Mouse (Mus musculus): ENCODE results near the gene Tenm2. TPM values are rescaled to one million over a fixed set of nuclear protein-coding genes. Genes with fewer than 3 reads are reported as not detected.
A peak's percentile ranks its signal among the peaks of the same experiment; 100 is the strongest.

Gene Tenm2
- total RNA-seq, 4 experiments from 2014 or later: 0.35 to 0.77 (median 0.54) TPM

DNA sequence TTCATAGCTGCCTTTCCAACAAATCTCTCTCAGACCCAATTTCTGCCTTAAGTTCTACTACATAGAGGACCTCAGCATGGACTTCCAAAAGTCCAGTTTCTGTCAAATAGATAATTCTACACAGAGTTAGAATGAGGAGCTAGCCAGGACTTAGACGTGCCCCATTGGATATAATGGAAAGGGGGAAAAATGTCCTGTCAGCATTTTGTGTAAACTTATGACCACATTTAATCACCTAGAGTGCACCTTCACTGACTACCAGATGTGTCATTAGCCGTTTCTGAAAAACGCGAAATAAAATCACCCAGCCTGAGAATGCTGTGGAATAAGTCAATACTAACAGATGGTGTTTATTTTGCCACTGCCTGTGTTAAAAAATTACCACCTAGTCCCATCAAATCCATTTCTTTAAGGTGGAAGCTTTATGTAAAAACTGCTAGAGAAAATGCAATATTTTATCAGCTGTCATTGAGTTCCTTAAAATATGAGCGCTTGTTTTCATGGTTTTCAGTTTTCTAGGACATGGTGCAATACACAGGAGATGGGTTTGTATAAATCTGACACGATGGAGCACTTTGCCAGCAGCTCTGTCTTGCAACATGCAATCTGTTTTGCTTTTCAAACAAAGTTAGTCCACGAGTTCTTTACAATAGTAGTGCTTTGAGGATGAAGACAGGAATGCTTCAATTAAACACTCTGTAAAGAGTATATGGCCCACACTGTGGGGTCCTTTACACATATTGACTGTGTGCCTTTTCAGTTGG lies 674.8 kb downstream of the Tenm2 start:
- no peak for DNase-seq

DNA sequence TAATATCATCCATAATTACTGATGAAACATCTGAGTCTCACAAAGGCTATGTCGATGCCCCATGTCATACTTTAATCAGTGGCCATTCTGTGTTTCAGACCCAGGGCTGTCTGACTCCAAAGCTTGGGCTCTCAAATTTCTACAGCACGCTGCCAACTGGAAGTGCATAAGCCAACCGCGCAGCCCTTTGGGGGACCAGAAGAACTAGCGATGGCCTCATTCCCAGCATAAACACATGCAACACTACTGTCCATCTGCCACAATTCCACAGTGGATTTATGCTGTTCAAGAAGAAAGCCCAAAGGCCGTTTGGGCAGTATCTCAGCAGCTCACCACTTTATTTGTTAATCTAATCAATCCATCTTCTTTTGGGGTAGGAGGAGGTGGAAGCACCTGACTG lies 678.4 kb downstream of the Tenm2 start:
- DNase-seq: no peak

DNA sequence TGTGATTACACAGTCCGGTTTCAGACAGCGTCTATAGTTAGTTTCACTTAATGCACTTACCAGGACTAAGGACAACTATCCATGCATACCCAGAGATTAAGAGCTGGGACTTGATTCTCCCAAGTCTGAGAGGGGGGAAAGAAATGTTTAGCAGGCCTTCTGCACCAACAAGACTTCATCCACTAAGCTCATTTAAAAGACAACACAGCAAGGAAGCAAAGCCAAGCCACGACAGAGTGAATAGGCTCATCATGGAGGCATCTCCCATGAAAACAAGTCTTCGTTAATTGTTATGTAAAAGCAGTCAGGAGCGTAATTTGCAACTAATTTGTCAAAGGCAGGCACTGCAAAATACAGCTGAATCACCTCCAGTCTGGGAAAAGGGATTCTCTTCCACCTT lies 682.5 kb downstream of the Tenm2 start:
- no peak for DNase-seq

DNA sequence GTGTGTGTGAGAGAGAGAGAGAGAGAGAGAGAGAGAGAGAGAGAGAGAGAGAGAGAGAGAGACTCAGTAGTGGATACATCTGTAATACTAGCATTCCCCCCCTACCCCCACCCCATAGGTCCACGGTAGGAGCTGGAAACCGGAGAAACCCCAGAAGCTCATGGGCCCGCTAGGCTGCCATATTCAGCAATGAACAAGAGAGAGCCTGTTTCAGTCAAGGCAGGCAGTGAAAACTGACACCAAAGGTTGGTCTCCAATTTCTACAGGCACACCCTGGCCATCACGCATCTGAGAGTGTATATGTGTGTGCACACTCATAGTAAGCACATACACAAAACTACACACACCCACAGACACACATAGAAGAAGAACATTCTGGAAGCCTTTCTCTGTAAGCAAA lies 685.1 kb downstream of the Tenm2 start:
- no peak for DNase-seq

DNA sequence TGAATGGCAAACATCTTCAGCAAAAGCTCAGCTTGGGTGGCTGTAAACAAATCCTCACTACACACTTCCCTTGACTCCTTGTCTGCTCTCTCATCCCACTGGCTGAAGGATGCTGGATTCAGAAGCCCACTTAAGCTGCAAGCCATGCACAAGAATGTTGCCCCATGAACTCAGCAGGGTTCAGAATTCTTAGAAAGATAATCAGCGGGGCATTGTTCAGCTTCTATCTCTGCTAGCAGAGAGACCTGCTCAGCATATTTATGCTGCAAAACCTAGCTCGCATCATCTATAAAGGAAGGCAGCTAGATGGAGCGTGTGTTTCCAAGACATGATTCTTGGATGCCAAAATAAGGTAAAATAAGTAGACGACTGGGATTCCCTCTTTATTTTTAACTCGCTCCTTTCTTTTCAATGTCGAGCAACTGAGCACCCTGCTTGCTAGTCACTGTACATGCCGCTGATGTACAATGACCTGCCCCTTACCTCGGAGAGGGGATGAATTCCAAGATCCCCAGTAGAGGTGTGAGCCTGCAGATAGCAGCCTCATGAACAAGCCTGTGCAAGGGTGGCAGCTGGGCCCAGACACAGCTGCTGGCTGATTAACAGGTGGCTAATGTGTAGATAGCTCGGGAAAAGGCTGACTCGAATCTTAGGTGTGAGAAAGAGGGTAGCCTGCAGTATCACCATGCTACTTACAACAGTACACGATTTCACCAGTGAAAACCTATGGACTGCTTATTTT lies 686.2 kb downstream of the Tenm2 start:
- DNase-seq: no peak

DNA sequence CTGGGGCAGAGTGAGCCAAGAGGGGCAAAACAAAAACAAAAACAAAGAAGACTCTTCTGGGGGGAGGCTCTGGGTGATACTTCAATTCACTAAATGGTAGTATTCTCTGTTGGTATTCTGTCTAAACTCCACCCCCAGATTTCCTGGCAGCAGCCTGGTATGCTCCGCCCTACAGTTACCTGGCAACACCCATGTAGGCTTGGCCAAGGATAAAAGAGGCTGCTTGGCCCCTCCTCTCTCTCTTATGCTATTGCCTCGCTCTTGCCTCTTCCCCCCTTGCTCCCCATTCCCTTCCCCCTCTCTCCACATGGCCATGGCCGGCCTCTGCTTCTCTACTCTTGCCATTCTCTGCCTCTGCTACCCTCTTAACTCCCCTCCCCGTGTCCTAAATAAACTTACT lies 687.6 kb downstream of the Tenm2 start:
- no peak for DNase-seq

DNA sequence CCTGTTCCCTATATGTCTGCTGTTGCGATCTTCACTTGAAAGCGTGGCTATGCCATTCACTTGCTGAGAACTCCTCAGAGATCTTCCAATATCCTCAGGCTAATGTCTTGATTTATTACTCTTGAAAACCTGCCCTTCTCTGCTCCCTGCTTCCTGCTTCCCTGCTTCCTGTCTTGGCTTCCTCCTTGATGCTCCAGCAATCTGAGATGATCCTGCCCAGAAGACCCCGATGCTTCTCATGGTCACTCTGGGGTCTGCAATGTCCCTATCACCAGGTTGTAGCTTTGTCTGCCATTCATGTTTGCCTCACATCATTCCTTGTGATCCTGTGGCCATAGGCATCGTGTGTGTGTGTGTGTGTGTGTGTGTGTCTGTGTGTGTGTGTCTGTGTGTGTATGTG lies 697.6 kb downstream of the Tenm2 start:
- no peak for DNase-seq

DNA sequence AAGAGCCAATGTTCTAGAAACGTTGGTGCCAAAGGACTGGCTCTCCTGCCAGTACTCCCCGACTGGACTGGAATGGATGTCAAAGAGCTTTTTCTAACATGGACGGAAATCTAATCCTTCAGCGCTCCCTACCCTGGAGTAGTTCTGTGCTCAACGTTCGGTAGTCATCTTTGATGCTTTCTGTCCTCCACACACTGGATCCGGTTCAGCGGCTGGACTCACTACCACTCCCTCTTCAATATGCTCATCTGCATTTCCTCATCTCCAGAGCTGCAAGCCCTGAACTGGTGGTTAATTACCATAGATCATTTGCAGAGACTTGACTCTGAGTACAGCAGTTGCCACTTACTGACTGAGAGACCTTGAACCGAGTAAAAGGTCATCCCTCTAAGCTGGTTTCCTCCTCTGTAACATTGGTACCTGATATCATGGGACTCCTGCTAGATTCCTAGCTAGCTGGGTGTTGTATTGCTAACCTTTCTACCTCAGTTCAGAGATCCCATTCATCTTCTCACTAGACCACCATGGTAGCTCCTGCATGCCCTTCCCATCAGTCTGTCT lies 698.1 kb downstream of the Tenm2 start:
- DNase-seq: no peak

DNA sequence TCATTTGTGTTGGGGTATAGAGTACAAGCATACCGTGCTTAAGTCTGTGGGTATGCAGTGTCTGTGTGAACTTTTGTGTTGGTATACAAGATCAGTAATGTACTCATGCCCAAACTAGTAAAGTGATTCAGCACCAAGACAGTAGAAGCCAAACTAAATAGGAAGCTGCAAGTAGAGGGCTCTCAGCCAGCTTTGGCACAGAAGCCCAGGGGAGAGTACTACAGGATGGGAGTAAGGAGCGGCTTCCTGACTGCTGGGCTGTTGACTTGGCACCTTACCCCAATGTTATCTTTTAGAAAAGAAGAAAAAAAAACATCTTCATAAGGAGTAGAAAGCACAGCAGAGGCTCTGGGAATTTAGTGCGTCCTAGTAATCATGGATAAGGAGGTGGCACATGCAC lies 700.2 kb downstream of the Tenm2 start:
- no peak for DNase-seq

DNA sequence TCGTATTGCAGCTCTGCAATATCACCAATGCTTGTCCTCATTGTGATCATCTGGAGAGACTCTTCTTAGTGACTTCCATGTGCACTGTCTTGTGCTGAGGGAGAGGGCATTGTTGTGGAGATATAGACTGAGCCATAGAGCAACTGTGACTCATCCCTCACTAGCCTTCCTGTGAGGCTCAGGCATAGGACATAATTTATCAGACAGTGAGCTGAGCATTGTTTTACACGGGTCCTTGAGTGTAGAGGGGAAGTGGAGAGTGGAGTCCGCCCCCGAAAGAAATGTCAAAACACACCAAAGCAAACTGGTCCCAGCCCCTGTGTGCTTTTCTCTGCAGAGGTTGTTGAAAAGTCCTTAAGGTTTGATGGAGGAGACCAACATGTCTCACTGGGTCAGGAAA lies 704.1 kb downstream of the Tenm2 start:
- no peak for DNase-seq

DNA sequence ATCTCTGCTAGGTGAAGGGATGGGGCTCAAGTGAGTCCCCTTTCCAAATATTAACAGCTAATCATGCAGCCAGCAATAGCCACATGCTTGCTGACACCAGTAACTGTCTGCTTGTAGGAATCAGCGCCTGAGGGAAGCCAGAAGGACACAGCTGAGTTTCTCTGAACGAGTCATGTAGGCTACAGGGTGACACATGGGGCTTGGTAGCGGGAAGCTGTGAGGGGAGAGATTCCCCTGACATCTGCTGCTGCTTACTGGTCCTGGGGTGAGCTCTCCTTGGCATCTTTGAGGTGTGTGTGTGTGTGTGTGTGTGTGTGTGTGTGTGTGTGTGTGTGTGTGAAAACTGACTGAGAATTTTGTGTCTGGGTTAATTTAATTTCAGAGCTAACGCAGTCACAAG lies 708.3 kb downstream of the Tenm2 start:
- DNase-seq: no peak

DNA sequence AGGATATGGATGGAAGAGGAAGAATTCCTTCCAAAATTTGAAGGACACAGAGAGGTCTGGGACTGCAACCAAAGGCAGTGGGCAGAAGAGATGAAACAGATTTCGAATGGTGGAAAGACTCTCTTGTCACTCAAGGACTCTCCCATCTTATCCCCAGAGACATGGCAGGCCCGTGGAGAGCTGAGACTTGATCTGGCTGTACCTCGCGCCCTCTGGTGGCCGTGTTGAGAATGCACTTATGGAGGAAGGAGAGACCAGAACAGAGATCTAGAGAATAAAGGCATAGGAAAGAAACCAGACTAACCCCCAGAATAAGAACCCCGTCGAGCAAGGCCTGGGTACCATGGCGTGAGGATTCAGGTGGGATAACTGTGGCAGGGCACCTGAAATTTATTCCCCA lies 709.4 kb downstream of the Tenm2 start:
- peak; percentile 61 for DNase-seq

DNA sequence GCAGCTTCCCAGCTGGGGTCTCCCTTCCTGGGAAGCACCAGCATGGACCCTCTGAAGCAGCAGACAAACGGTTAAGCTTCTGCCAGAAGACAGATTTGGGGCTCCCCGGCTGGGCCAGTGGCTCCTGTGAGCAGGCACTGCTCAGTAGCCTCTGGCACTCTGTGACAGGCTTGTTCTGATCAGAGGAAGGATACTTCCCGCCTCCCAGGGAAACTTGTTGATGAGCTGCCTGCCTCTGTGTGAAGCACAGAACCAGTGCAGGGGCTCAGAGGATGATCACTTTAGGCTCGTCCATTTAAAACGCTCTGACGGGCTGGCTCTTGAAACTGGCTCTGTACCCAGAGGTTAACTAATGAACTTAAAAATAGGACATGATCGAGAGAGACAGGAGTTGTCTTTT lies 723.3 kb downstream of the Tenm2 start:
- no peak for DNase-seq

DNA sequence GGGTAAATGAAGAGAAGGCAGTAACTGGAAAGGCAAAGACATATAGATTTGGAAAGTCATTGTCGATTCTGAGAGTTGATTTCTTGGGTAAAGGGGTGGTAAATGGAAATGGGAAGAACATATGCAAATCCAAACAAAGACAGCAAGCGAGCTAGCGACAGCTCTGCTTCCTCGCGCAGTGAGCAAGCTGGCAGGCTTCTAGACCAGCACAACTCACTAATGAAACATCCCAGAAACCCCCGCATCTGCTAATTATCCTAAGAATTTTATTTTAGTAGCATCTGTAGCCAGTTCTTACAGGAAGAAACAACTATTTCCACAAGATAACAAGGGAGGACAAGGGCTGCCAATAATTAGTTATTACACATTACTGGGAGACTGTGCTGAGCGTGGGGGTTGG lies 727.5 kb downstream of the Tenm2 start:
- DNase-seq: no peak

DNA sequence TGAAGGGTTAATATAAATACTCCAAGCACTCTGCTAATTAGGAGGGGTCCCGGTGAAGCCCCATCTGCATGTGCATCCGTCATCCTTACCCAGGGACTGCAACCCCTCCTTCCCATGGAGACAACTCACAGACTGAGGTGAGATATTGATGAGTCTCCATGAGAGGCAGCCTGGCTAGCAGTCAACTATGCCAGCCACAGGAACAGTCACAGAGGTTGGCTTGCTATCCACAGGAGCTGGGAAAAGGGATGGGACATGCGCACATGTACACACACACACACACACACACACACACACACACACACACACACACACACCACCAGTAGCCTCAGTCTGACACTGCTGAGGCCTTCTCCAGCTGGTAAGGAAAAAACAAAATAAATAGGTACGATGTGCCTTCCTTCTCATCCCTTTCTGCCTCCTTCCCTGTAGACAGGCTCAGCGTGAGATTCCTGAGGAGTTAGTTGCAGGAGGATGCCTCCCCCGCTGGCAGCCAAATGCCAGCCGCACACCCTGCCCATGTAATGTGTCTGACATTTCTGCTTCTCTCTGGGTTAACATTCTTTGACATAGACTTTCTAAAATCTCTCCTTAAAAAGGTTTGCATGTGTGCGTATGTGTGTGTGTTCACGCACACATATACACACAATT lies 740.7 kb downstream of the Tenm2 start:
- no peak for DNase-seq

DNA sequence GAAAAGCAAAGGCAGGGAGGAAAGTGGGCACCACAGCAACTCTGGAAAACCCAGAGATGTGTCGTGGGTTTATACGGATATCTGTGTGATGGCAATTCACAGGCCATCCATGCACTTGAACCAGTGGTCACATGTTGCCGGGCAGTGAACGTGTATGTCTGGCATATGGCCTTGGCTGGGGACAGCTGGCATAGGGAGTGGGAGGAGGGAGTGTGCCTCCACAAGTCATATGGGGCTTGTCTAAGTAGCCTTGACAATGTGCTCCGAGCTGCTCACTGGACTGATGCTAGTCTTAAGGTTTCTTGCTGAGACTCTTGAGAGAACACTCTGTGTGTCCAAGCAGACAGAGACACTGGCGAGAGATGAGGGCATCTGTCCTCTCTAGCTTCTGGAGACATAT lies 743.5 kb downstream of the Tenm2 start:
- no peak for DNase-seq

DNA sequence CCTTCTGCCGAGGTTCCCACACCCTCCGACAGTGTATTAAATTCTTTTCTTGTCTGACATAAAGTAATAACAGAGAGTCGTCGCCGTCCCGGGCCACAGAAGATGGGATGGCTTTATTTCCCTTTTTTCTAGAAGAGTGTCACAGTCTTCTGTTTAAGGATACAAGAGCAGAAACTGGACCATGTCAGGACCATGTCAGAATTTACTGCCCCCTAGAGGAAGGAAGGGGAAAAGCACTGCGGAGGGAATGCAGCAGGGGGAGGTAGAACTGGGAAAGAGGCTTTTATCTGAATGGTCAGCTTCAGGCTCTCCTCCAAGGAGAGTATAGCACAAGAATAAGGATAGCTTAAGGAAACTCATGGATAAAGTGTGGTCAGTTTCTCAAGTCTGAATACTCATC lies 745.7 kb downstream of the Tenm2 start:
- no peak for DNase-seq

DNA sequence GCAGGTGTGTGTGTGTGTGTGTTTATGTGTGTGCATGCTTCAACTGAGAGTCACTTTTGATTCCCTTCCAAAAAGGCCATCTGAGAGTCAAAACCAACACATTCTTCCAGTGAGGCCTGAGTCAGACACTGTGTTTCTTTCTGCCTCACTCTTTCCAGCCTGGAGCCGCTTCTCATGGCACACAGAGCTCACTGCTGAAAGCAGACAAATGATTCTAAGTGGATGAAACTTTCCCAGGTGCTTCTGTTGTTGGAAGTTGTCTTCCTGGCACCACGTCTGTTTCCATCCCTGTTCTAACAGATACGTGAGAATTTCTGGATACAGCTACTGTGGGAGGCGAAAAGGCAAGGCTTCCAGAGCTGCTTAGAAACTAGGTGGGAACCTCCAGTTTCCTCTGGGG lies 747.1 kb downstream of the Tenm2 start:
- no peak for DNase-seq

DNA sequence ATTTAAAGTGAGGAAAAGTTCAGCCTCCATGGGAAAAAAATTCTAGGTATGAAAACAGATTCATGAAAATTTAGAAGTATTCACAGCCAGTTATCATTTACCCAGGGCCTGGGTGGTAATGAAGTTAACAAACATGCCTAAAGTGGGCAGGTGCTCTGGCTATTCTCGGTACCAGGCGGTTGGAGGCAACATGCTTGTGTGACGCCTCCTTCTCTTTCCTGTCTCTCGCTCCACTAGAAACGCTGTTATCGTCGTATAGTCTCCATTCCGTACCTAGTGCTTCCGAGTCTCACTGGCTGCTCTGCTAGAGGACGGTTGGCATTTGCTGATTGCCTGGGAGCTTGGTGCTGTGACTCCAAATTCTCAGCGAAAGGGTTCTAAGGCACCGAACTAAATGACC lies 749.7 kb downstream of the Tenm2 start:
- DNase-seq: no peak

DNA sequence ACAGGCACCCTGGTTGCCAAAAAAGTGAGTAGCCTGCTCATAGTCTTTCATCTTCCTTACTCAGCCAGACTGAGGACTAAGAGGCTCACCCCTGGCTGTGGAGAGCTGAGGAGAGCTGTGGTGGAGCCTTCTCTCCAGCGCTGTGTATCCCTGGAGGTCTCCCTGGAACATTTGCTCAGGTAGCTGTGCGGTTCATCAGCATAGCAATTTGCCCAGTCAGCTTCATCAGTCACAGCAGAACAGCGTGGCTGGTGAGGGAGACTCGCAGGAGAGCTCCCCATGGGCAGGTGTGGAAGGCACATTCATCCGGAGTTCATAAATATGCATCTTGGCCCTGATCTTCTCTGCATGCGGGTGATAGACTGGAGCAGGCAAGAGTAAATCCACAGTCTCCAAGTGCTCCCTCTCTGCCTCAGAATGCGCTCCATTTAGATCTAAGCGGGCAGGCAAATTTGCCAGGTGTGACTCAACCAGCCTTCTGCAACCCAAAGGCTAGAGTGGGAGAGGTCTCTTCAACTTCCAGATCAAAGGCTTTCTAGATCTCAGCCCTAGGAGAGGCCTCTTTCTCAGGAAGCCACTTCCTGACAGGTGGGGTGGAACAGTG lies 751.2 kb downstream of the Tenm2 start:
- no peak for DNase-seq

DNA sequence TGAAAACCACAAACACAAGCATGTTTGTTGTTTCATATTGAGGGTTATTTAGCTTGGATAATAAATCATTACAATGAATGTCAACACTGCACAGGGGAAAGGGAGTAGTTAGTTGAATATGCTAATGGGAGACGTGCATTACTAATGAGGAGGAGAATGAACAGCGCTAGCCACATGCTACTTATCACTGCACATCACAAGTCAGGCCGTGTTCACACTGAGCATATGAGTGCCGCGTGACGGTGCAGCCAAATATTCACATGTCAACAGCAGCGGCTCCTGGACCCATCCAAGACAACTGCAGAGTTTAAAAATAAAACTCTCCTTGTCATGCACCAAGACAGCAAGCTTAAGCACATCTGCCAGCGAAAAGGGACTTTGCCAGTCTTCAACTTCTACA lies 753.6 kb downstream of the Tenm2 start:
- no peak for DNase-seq

DNA sequence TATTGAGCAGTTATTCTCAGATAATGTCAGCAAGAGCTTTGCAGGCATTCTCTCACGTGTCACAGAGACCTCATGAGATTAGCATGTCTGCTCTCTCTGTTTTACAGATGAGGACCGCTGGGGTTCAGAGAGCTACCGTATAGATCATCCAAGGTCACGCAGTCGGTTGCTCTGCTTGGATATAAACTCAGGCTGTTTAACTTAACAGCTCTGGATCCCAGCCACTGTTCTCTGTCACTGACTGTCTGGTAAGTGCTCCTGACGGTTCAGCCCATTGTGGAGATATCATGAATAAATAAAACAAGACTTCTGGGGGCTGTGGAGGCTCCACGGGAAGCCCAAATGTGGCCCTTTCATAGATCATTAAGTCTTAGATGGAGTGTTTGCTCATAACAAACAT lies 754.2 kb downstream of the Tenm2 start:
- no peak for DNase-seq

DNA sequence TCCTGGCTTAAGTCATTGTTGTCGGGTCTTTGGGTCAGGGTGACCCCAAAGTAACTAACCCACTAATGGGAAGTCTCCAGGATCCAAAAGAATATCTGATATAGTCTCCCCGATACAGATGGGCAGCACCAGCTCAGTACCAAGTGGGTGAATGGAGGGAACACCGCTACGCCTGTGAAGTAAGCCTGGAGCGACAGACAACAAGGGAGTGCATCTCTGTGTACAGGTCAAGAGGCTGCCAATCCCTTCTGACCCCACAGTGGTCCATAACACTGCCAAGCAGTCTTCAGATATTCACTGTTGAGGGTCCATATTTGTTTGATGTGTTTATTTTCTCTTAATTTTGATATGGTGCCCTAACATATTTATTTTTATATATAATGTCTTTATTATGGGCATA lies 754.7 kb downstream of the Tenm2 start:
- no peak for DNase-seq
